Mouse (Mus musculus) liver, embryonic 15.5 days (tissue): ENCODE results near the gene Ccdc124. TPM values are rescaled to one million over a fixed set of nuclear protein-coding genes. Genes with fewer than 3 reads are reported as not detected.
"Not testable (repeated sequence)": the region's sequence is repeated elsewhere in the genome, so short reads cannot be mapped to it uniquely, and the experiment has no call there.

ENCODE experiments used
- ATAC-seq: fragments of 200-750 bp; cut with Nextera tagmentation; 2 replicates; pipeline ENCODE4 v1.8.0; 2017; ENCODE audit warnings: moderate number of reproducible peaks, mild to moderate bottlenecking, moderate library complexity; ENCODE audit not compliant: insufficient read depth
- H3K27ac ChIP-seq: fragments of 300-500 bp; sonication (generic); replicated peaks from 2 replicates; pipeline ENCODE4 v1.5.1; 2015; ENCODE audit warnings: mild to moderate bottlenecking, inconsistent platforms
- H3K27me3 ChIP-seq: fragments of 300-500 bp; sonication (generic); 2 replicates; pipeline ENCODE4 v1.6.1; 2015; ENCODE audit warnings: mild to moderate bottlenecking, inconsistent platforms
- H3K36me3 ChIP-seq: fragments of 300-500 bp; sonication (generic); replicated peaks from 2 replicates; pipeline ENCODE4 v1.6.1; 2015; ENCODE audit warnings: moderate library complexity, mild to moderate bottlenecking, inconsistent platforms
- H3K4me1 ChIP-seq: fragments of 300-500 bp; sonication (generic); replicated peaks from 2 replicates; pipeline ENCODE4 v1.6.1; 2015; ENCODE audit warnings: inconsistent platforms
- H3K4me2 ChIP-seq: fragments of 300-500 bp; sonication (generic); 2 replicates; pipeline ENCODE4 v1.6.1; 2015; ENCODE audit warnings: moderate library complexity, mild to moderate bottlenecking, inconsistent platforms
- H3K4me3 ChIP-seq: fragments of 300-500 bp; sonication (generic); replicated peaks from 2 replicates; pipeline ENCODE4 v1.5.1; 2015; ENCODE audit warnings: mild to moderate bottlenecking, inconsistent platforms
- H3K9ac ChIP-seq: fragments of 300-500 bp; sonication (generic); 2 replicates; pipeline ENCODE4 v1.6.1; 2015; ENCODE audit warnings: moderate library complexity, mild to moderate bottlenecking, inconsistent platforms
- H3K9me3 ChIP-seq: fragments of 300-500 bp; sonication (generic); replicated peaks from 2 replicates; pipeline ENCODE4 v1.6.1; 2016; ENCODE audit warnings: inconsistent platforms
- WGBS: fragments of 180-500 bp; shearing (Covaris S2); methylation state at CpG from one replicate; pipeline ENCODE4 v1.1.7; 2015; ENCODE audit warnings: mixed read lengths; ENCODE audit not compliant: insufficient replicate concordance; 5-methylcytosine and 5-hydroxymethylcytosine counted together
- polyA plus RNA-seq: library from polyadenylated mRNA; unstranded; fragments of >200 nt; fragmentation: Nextera tagmentation; extraction: Ambion mirVana; gene quantifications from 2 replicates; pipeline ENCODE4 v1.2.1, GENCODE M21; 2015

Gene Ccdc124
- polyA plus RNA-seq, 1 experiment from 2014 or later, result 48.1 TPM

DNA sequence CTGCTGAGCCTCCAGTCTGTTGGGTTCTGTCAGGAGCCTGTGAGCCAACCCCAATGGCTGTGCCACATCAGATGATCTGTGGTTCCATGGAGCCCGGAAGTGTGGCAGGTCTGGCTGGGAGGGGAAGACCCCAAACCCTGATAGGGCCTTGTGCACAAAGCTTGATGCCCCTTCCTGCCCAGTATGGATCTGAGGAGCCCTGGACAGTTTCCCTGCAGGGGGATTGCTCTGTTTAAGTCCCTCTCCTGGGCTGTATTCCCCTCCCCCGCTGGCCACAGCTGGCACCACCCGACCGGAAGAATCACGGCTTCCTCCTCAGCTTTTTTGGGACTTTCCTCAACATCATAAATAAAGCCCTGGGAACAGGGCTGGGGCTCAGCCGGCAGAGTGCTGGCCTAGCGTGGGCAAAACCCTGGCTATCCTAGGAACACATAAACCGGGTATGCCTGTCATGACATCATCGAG lies 40.7 kb downstream of the Ccdc124 start:
- Histone ChIP-seq H3K36me3 (peaks cover 37% of the 10 kb centered on the region), H3K9me3 (no peaks in the 10 kb centered on the region), H3K27ac (peak overlapping the region; percentile 46), H3K27me3 (no peaks in the 10 kb centered on the region), H3K9ac (peak overlapping the region; percentile 21; the same call in 1 of the 2 replicates), H3K4me1 (peaks cover 66% of the 10 kb centered on the region), H3K4me3 (no peak overlapping the region), H3K4me2 (0 out of 2 replicates have a peak overlapping the region, but pooled peaks have one; percentile 7)
- 33% methylated on average over 9 of the region's 9 CpGs for WGBS
- ATAC-seq, result no peak

DNA sequence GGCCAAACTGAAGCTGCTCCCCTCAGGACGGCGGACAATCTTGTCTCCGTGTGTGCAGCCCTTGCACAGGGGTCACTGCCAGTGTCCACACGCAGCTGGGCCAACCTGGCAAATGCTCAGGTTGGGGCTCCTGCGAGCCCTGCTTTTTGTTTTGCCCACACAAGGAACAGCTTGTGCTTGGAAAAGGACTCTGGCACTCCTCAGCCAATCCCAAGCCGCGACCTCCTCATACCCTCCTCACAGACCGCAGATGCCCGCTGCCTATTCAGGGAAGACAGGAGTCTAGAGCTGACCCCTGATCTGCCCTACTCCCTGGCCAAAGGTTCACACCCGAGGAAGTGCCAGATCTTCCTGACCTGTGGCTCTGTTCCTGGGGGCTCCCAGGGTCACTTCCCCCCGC lies 41.4 kb downstream of the Ccdc124 start:
- no peaks in the 10 kb centered on the region for H3K9me3 ChIP-seq
- H3K4me2 ChIP-seq, result no peak overlapping the region
- H3K36me3 ChIP-seq, result peaks cover 34% of the 10 kb centered on the region
- WGBS, result 75% methylated on average over 11 of the region's 11 CpGs
- no peaks in the 10 kb centered on the region for H3K27me3 ChIP-seq
- no peak overlapping the region; the same call in 1 of the 2 replicates for H3K27ac ChIP-seq
- 0 out of 2 replicates have a peak overlapping the region, but pooled peaks have one; percentile 21 for H3K9ac ChIP-seq
- no peak for ATAC-seq
- H3K4me1 ChIP-seq, result peaks cover 59% of the 10 kb centered on the region
- H3K4me3 ChIP-seq, result no peak overlapping the region

DNA sequence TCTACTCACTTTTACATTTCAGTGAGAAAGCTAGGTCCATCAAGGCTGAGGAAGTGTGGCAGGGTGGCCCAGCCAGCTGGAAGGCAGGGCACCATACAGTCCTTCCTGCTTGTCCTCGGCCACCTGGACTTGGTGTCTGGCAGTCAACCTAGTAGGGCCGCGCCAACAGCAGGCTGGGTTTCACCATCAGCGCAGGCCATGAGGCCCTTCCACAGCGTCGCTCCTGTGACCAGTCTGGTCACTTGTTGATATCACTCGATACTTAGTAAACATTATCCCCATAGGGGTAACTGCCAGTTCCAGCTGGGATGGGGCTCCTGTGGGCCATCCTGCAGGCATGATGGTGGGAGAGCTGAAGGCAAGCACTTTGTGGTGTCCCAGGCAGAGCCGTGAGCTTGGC lies 42.2 kb downstream of the Ccdc124 start:
- no peaks in the 10 kb centered on the region for H3K27me3 ChIP-seq
- no peak overlapping the region for H3K27ac ChIP-seq
- H3K9ac ChIP-seq, result no peak overlapping the region
- H3K36me3 ChIP-seq, result peaks cover 25% of the 10 kb centered on the region
- H3K4me1 ChIP-seq, result peaks cover 50% of the 10 kb centered on the region
- ATAC-seq, result no peak
- H3K9me3 ChIP-seq, result 0 out of 2 replicates have a peak, but pooled peaks cover 4% of the 10 kb centered on the region
- 83% methylated on average over 8 of the region's 8 CpGs for WGBS
- no peak overlapping the region for H3K4me3 ChIP-seq
- H3K4me2 ChIP-seq, result no peak overlapping the region

DNA sequence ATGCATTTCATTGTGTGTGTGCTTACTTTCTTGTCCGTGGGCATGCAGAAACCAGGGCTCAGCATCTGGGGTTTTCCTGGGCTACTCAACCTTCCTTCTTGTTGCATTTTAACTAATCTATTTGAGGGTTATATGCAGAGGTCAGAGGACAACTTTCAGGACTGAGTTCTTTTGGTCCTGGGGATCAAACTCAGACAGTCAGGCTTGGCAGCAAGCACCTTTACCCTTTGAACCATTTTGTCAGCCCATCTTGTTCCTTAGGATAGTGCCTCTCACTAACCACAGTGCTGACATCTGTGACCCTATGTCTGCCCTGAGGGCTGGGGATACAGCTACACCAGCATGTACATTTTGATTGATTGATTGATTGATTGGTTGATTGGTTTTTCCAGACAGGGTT lies 45.9 kb downstream of the Ccdc124 start:
- ATAC-seq, result no peak
- 64% methylated on average over 1 of the region's 1 CpGs for WGBS

DNA sequence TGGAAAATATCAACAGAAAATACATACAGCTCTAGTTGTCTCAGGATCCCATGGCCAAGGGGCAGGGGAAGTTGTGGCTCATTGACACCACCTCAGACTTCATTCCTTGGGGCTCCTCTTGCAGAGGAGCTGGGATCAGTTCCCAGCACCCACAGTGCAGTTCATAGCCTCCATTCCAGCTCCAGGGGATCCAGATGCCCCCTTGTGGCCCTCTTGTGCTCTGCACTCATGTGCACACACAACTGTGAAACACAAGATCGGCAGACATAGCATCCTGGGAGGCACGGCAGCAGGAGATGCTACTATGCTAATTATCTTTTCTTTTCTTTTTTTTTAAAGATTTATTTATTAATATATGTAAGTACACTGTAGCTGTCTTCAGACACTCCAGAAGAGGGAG lies 46.7 kb downstream of the Ccdc124 start:
- H3K9me3 ChIP-seq, result 0 out of 2 replicates have a peak, but pooled peaks cover 4% of the 10 kb centered on the region
- no peaks in the 10 kb centered on the region; the same call in 1 of the 2 replicates for H3K27me3 ChIP-seq
- H3K9ac ChIP-seq, result no peak overlapping the region
- H3K4me2 ChIP-seq, result no peak overlapping the region
- no peak overlapping the region for H3K4me3 ChIP-seq
- H3K4me1 ChIP-seq, result peaks cover 8% of the 10 kb centered on the region
- no peaks in the 10 kb centered on the region for H3K36me3 ChIP-seq
- WGBS, result 86% methylated on average over 2 of the region's 2 CpGs
- ATAC-seq, result no peak
- H3K27ac ChIP-seq, result no peak overlapping the region

More for the DNA sequence above, 45.9 kb downstream of the Ccdc124 start:
- Histone ChIP-seq H3K9ac (no peak overlapping the region), H3K27me3 (no peaks in the 10 kb centered on the region; the same call in 1 of the 2 replicates), H3K27ac (no peak overlapping the region), H3K4me2 (no peak overlapping the region), H3K9me3 (0 out of 2 replicates have a peak, but pooled peaks cover 4% of the 10 kb centered on the region), H3K4me1 (peaks cover 13% of the 10 kb centered on the region), H3K4me3 (no peak overlapping the region), H3K36me3 (no peaks in the 10 kb centered on the region)

DNA sequence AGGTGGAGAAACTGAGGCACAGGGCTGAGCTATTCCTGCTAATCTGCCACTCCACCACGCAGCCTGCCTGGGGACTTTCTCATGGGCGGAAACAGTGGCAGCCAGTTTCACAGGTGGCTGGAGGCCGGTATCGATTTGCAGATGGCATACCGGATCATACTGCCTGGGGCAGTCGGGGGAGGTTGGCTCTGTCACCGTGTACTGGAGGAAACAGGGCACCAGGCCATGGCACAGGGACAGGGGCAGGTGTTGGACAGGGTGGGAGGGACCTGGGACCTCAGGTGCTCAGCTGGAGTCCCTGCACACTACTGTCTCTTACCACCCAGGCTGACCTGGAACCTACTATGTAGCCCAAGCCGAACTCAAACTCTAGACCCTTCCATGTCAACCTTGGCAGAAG lies 47.9 kb downstream of the Ccdc124 start:
- Histone ChIP-seq H3K27me3 (peaks cover 4% of the 10 kb centered on the region), H3K36me3 (no peaks in the 10 kb centered on the region), H3K27ac (no peak overlapping the region), H3K4me1 (peaks cover 15% of the 10 kb centered on the region), H3K4me2 (no peak overlapping the region), H3K9me3 (0 out of 2 replicates have a peak, but pooled peaks cover 4% of the 10 kb centered on the region), H3K9ac (no peak overlapping the region), H3K4me3 (no peak overlapping the region)
- WGBS, result 71% methylated on average over 8 of the region's 8 CpGs
- no peak for ATAC-seq

DNA sequence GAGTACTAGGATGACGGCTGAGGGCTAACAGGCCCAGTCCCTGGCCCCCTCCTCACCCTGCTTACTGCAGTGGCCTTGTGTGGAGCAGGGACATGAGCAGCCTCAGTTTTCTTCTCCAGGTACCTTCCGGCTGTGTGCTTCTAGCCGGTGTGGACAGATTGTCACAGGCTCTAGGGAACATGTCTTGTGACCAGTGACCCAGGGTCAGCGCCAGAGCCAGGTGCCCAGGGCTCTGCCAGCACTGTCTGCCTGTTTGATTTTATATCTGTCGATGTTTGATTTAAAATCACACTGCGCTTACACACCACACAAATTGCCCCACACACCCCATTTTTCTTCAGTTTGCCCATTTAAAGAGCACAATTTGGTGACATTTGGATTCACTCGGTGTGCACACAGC lies 49.9 kb downstream of the Ccdc124 start:
- no peak overlapping the region for H3K9ac ChIP-seq
- 75% methylated on average over 7 of the region's 7 CpGs for WGBS
- H3K4me3 ChIP-seq, result no peak overlapping the region

DNA sequence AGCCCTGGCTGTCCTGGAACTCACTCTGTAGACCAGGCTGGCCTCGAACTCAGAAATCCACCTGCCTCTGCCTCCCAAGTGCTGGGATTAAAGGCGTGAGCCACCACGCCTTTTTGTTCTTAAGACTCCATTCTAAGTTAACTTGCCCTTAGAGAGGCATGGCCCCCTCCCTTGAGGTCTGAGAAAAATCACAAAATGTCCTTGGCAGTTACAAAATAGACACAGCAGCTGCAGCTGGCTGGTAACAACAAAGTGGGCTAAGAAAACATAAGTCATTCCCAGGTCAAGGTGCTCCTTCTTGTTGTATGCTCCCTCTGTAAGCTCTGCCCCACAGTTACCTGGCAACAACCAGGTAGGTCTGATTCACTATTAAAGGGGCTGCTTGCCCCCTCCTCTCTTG lies 51.1 kb downstream of the Ccdc124 start:
- H3K27ac ChIP-seq, ATAC-seq, H3K4me2 ChIP-seq, H3K4me3 ChIP-seq, H3K9me3 ChIP-seq, H3K36me3 ChIP-seq, H3K9ac ChIP-seq: not testable (repeated sequence)
- peaks cover 34% of the 10 kb centered on the region for H3K27me3 ChIP-seq
- peaks cover 26% of the 10 kb centered on the region for H3K4me1 ChIP-seq
- WGBS, result 78% methylated on average over 3 of the region's 3 CpGs

More for the DNA sequence above, 49.9 kb downstream of the Ccdc124 start:
- no peak overlapping the region for H3K4me2 ChIP-seq
- peaks cover 26% of the 10 kb centered on the region for H3K4me1 ChIP-seq
- no peak overlapping the region for H3K27ac ChIP-seq
- H3K36me3 ChIP-seq, result no peaks in the 10 kb centered on the region
- 0 out of 2 replicates have a peak, but pooled peaks cover 4% of the 10 kb centered on the region for H3K9me3 ChIP-seq
- ATAC-seq, result no peak
- H3K27me3 ChIP-seq, result peaks cover 24% of the 10 kb centered on the region

DNA sequence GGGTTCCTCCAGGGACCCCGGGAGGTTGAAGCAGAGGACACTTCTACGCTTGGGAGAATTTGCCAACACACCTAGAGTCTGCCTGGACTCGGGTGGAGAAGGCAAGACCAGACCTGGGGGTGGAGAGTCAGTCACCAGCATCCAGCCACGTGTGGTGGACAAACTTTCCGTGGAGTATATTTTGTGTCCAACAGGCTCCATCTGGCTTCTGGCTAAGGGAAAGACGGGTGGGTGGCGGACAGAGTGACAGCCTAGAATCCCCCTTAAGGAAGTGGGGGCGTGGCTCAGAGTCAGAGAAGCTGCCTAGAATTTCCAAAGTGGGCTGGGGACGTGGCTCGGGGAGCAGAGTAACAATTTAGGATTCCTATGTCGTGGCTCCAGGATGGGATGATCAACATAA lies 51.7 kb downstream of the Ccdc124 start:
- H3K27me3 ChIP-seq, result peaks cover 40% of the 10 kb centered on the region
- peak overlapping the region; percentile 26 for H3K4me2 ChIP-seq
- H3K9ac ChIP-seq, result no peak overlapping the region
- ATAC-seq, result no peak
- peak overlapping the region; percentile 20; the same call in 1 of the 2 replicates for H3K27ac ChIP-seq
- peaks cover 30% of the 10 kb centered on the region for H3K4me1 ChIP-seq
- H3K36me3 ChIP-seq, result no peaks in the 10 kb centered on the region
- no peak overlapping the region for H3K4me3 ChIP-seq
- WGBS, result 47% methylated on average over 11 of the region's 11 CpGs
- 0 out of 2 replicates have a peak, but pooled peaks cover 3% of the 10 kb centered on the region for H3K9me3 ChIP-seq

DNA sequence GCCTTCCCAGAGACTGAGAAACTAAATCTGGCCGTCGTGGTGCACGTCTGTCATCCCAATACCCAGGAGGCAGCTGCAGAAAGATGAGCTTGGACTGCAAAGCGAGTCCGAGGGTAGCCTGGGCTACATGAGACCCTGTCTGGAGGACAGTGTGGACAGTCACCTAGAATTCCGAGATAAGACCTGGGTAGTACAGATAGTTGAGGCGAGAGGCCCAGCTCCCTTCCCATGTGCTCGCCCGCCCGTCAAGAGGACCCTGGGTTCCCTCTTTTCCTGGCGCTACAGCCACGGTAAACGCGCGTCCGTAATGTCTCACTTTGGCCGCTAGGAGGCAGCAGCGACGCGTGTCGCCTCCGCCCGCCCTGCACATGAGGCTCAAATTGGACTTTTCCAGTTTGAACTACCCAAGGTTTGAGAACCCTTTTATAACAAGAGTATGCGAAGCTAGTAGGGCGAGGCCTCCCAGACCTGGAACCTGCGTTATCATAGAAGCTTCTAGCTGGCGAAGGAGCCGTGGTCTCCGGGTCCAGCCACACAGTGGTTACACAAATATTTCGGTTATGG lies 52.3 kb downstream of the Ccdc124 start:
- 0 out of 2 replicates have a peak, but pooled peaks have one; percentile 19 for ATAC-seq
- Histone ChIP-seq H3K27me3 (peaks cover 45% of the 10 kb centered on the region), H3K4me1 (peaks cover 35% of the 10 kb centered on the region), H3K27ac (peak overlapping the region; percentile 20; the same call in 1 of the 2 replicates), H3K9me3 (no peaks in the 10 kb centered on the region), H3K36me3 (no peaks in the 10 kb centered on the region), H3K9ac (no peak overlapping the region), H3K4me2 (peak overlapping the region; percentile 26), H3K4me3 (no peak overlapping the region)
- WGBS, result 14% methylated on average over 30 of the region's 30 CpGs

DNA sequence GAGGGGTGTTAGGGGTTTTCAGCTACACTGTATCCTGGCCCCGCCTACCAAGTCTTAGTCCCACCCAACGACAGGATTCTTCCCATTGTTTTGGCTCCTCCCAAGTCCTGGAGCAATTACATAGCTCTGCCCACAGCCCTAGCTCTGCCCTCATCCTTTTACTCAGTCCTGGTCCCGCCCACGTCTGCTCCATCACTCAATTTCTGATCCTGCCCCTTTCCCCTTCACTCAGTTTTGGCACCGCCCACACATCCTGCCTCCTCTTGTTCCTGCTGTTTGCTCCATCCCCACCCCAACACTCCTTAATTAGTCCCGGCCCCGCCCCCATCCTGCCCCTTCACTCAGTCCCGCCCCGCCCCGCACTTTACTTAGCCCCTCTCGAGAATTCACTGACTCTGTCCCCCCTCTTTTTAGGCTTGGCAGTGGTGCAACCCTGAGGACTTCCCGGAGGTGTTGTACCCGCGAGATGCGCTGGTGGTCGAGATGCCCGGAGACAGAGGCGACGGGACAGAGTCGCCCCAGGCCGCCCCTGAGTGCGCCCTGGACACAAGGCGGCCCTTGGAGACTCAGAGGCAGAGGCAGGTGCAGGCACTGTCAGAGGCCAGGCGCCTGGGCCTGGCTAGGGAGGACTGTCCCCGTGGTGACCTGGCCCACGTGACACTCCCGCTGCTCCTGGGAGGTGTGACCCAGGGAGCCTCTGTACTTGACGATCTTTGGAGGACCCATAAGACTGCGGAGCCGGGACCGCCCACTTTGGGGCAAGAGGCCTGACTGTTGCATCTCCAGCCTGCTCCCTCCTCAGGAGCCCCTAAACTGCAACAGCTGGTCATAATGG lies 53.4 kb downstream of the Ccdc124 start:
- 13% methylated on average over 31 of the region's 31 CpGs for WGBS
- H3K9ac ChIP-seq, result no peak overlapping the region
- H3K4me3 ChIP-seq, result no peak overlapping the region
- peak overlapping the region; percentile 45 for H3K4me2 ChIP-seq
- peaks cover 39% of the 10 kb centered on the region for H3K4me1 ChIP-seq
- no peaks in the 10 kb centered on the region for H3K36me3 ChIP-seq
- H3K27ac ChIP-seq, result no peak overlapping the region
- ATAC-seq, result peak; percentile 51
- peaks cover 56% of the 10 kb centered on the region for H3K27me3 ChIP-seq
- H3K9me3 ChIP-seq, result no peaks in the 10 kb centered on the region
